Mouse (Mus musculus) liver, postnatal 0 days (tissue): ENCODE data around the gene Il10. TPM values are rescaled to one million over a fixed set of nuclear protein-coding genes. Genes with fewer than 3 reads are reported as not detected.

Experiments used
- ATAC-seq: fragments of 200-750 bp; cut with Nextera tagmentation; 2 replicates; pipeline ENCODE4 v1.8.0; 2017; ENCODE audit warnings: mild to moderate bottlenecking, moderate library complexity
- DNase-seq: peaks from one replicate; pipeline ENCODE4 v3.0.0-alpha.2; 2016
- H3K27ac ChIP-seq: fragments of 300-500 bp; sonication (generic); 2 replicates; pipeline ENCODE4 v1.5.1; 2014; ENCODE audit warnings: antibody characterized with exemption, moderate library complexity, mild to moderate bottlenecking, low read depth
- H3K27me3 ChIP-seq: fragments of 300-500 bp; sonication (generic); 2 replicates; pipeline ENCODE4 v1.6.1; 2014; ENCODE audit warnings: low read length, control low read depth, mixed read lengths; ENCODE audit not compliant: insufficient read depth
- H3K36me3 ChIP-seq: fragments of 300-500 bp; sonication (generic); replicated peaks from 2 replicates; pipeline ENCODE4 v1.6.1; 2014; ENCODE audit warnings: mild to moderate bottlenecking, control low read depth, low read length, moderate library complexity, mixed read lengths; ENCODE audit not compliant: insufficient read depth
- H3K4me1 ChIP-seq: fragments of 300-500 bp; sonication (generic); 2 replicates; pipeline ENCODE4 v1.6.1; 2014; ENCODE audit warnings: antibody characterized with exemption, mild to moderate bottlenecking, control low read depth; ENCODE audit not compliant: insufficient read depth
- H3K4me2 ChIP-seq: fragments of 300-500 bp; sonication (generic); 2 replicates; pipeline ENCODE4 v1.6.1; 2014; ENCODE audit warnings: low read depth, mild to moderate bottlenecking, low read length, moderate library complexity, mixed read lengths
- H3K4me3 ChIP-seq: fragments of 300-500 bp; sonication (generic); 2 replicates; pipeline ENCODE4 v1.5.1; 2014; ENCODE audit warnings: low read depth, low read length
- H3K9ac ChIP-seq: fragments of 300-500 bp; sonication (generic); replicated peaks from 2 replicates; pipeline ENCODE4 v1.6.1; 2014; ENCODE audit warnings: mild to moderate bottlenecking, moderate library complexity
- H3K9me3 ChIP-seq: fragments of 300-500 bp; sonication (generic); 2 replicates; pipeline ENCODE4 v1.6.1; 2016; ENCODE audit warnings: mild to moderate bottlenecking, control low read depth, low read length, mixed read lengths
- CTCF ChIP-seq: sonication (generic); IDR thresholded peaks from 2 replicates; pipeline ENCODE4 v1.5.1; 2016; ENCODE audit warnings: antibody characterized with exemption, low read depth
- EP300 ChIP-seq: IDR thresholded peaks from 2 replicates; pipeline ENCODE4 v1.6.1; 2016; ENCODE audit warnings: antibody characterized with exemption, low read depth, mild to moderate bottlenecking
- WGBS: fragments of 180-500 bp; shearing (Covaris S2); extraction: QIAGEN DNeasy Blood & Tissue Kit; methylation state at CpG from one replicate; pipeline ENCODE4 v1.1.7; 2014; ENCODE audit not compliant: insufficient replicate concordance; 5-methylcytosine and 5-hydroxymethylcytosine counted together
- polyA plus RNA-seq: library from polyadenylated mRNA; unstranded; fragments of >200 nt; fragmentation: Nextera tagmentation; extraction: Ambion mirVana; gene quantifications from 2 replicates; pipeline ENCODE4 v1.2.1, GENCODE M21; 2015

Il10 gene
- polyA plus RNA-seq: 0.19 TPM in 1 of 2 replicates, not detected in the other

- 47% methylated on average over 8 of the region's 8 CpGs for WGBS
- H3K4me2 ChIP-seq: no peak within 1 kb of the TSS
- ATAC-seq: no peak
These were observed at the start of gene Il10 for GRCm38 (mm10) chr1:131019492-131020098. Gene Il10 (plus strand): TSS chr1:131019845.

GRCm38 (mm10) chr1:130979455-130979854, 40.2 kb upstream of the Il10 start:
- TF ChIP-seq EP300 (no peak), CTCF (peak; percentile 83)
- Histone ChIP-seq H3K27me3 (no peaks in the 10 kb centered on the region), H3K4me3 (no peak overlapping the region), H3K36me3 (no peaks in the 10 kb centered on the region), H3K9me3 (no peaks in the 10 kb centered on the region), H3K4me1 (no peaks in the 10 kb centered on the region), H3K9ac (no peak overlapping the region), H3K27ac (no peak overlapping the region), H3K4me2 (no peak overlapping the region)
- WGBS: 43% methylated on average over 1 of the region's 1 CpGs
- ATAC-seq (no peak), DNase-seq (peak; percentile 43)

More at GRCm38 (mm10) chr1:131019492-131020098, at the start of gene Il10:
- no peaks in the 10 kb centered on the region for H3K36me3 ChIP-seq
- 0 out of 2 replicates have a peak, but pooled peaks cover 3% of the 10 kb centered on the region for H3K27me3 ChIP-seq
- DNase-seq: no peak
- H3K9ac ChIP-seq: no peak within 1 kb of the TSS
- peaks cover 2% of the 10 kb centered on the region; the same call in 1 of the 2 replicates for H3K4me1 ChIP-seq
- TF ChIP-seq EP300 (no peak), CTCF (no peak)
- H3K27ac ChIP-seq: no peak within 1 kb of the TSS
- no peaks in the 10 kb centered on the region for H3K9me3 ChIP-seq
- H3K4me3 ChIP-seq: no peak within 1 kb of the TSS

GRCm38 (mm10) chr1:130984441-130984840, 35.2 kb upstream of the Il10 start:
- H3K27me3 ChIP-seq: no peaks in the 10 kb centered on the region
- peak; percentile 40 for TF ChIP-seq CTCF
- no peak for TF ChIP-seq EP300
- WGBS: 52% methylated on average over 7 of the region's 7 CpGs
- H3K4me1 ChIP-seq: no peaks in the 10 kb centered on the region
- no peak overlapping the region for H3K27ac ChIP-seq
- H3K9me3 ChIP-seq: no peaks in the 10 kb centered on the region
- H3K36me3 ChIP-seq: no peaks in the 10 kb centered on the region
- ATAC-seq (no peak), DNase-seq (no peak)
- H3K4me2 ChIP-seq: no peak overlapping the region
- no peak overlapping the region for H3K9ac ChIP-seq
- H3K4me3 ChIP-seq: no peak overlapping the region

- no peak overlapping the region for H3K9ac ChIP-seq
- ATAC-seq (no peak), DNase-seq (no peak)
- H3K27ac ChIP-seq: no peak overlapping the region
- WGBS: 81% methylated on average over 5 of the region's 5 CpGs
- H3K4me2 ChIP-seq: no peak overlapping the region
- no peak overlapping the region for H3K4me3 ChIP-seq
- TF ChIP-seq EP300 (no peak), CTCF (no peak)
- H3K36me3 ChIP-seq: no peaks in the 10 kb centered on the region
- no peaks in the 10 kb centered on the region for H3K9me3 ChIP-seq
- H3K27me3 ChIP-seq: no peaks in the 10 kb centered on the region
- H3K4me1 ChIP-seq: no peaks in the 10 kb centered on the region
These were observed 32.6 kb upstream of the Il10 start for GRCm38 (mm10) chr1:130987001-130987400.

- ATAC-seq (peak; percentile 55), DNase-seq (peak; percentile 18)
- TF ChIP-seq EP300: no peak
- TF ChIP-seq CTCF: peak; percentile 67
- Histone ChIP-seq H3K9me3 (no peaks in the 10 kb centered on the region), H3K27me3 (no peaks in the 10 kb centered on the region), H3K4me3 (no peak overlapping the region), H3K4me1 (no peaks in the 10 kb centered on the region), H3K36me3 (no peaks in the 10 kb centered on the region), H3K9ac (no peak overlapping the region), H3K4me2 (no peak overlapping the region), H3K27ac (no peak overlapping the region)
These were observed 32.2 kb upstream of the Il10 start for GRCm38 (mm10) chr1:130987418-130987817.

GRCm38 (mm10) chr1:130989331-130989730, 30.3 kb upstream of the Il10 start:
- no peak for DNase-seq
- no peak overlapping the region for H3K4me2 ChIP-seq
- WGBS: 68% methylated on average over 3 of the region's 3 CpGs
- no peak overlapping the region for H3K27ac ChIP-seq
- no peak overlapping the region for H3K4me3 ChIP-seq
- H3K9ac ChIP-seq: no peak overlapping the region
- TF ChIP-seq CTCF (no peak), EP300 (no peak)
- no peaks in the 10 kb centered on the region for H3K4me1 ChIP-seq
- no peaks in the 10 kb centered on the region for H3K27me3 ChIP-seq
- H3K9me3 ChIP-seq: no peaks in the 10 kb centered on the region
- no peaks in the 10 kb centered on the region for H3K36me3 ChIP-seq
- no peak for ATAC-seq

GRCm38 (mm10) chr1:130990448-130990847, 29.2 kb upstream of the Il10 start:
- Histone ChIP-seq H3K4me1 (no peaks in the 10 kb centered on the region), H3K36me3 (no peaks in the 10 kb centered on the region), H3K9ac (no peak overlapping the region), H3K9me3 (no peaks in the 10 kb centered on the region), H3K27me3 (no peaks in the 10 kb centered on the region), H3K4me3 (no peak overlapping the region), H3K4me2 (no peak overlapping the region), H3K27ac (no peak overlapping the region)
- no peak for TF ChIP-seq CTCF
- TF ChIP-seq EP300: no peak
- DNase-seq: no peak
- 88% methylated on average over 1 of the region's 1 CpGs for WGBS
- no peak for ATAC-seq
